Comparison of ENCODE assay signal across 34 mouse cellular contexts in the genomic region with DNA sequence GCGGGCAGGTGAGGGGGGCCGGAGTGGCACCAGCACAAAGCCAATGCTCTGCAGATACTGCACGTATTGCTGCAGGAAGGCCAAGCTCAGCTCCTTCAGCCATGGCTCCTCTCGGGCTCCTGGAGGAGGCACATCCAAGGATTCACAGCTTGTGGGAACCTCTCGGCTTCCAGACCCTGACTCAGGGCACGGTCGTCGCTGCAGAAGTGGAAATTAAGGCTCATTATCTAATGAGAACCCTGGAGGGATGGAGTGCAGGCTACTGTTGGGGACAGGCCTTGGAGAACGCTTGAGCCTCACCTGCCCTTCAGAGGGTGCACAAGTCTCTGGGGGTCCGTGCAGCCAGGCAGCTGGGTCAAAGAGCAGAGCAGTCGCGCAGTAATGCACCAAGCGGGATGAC.
"Had no signal": no experiment of that assay in that cellular context is flagged by ENCODE, and none has a peak within 500 bp of the region (broad histone marks: within the 10 kb centered on the region; RNA-seq: fewer than 3 reads in every experiment).

No protein-coding gene starts in this region.

- H3K9ac ChIP-seq: heart, embryonic 12.5 days; heart, embryonic 13.5 days; heart, embryonic 15.5 days; hindbrain, embryonic 12.5 days; hindbrain, embryonic 13.5 days; hindbrain, embryonic 14.5 days; hindbrain, embryonic 15.5 days; intestine, embryonic 15.5 days; kidney, embryonic 15.5 days had no signal

- H3K4me1 ChIP-seq: heart, embryonic 10.5 days; heart, embryonic 12.5 days; heart, embryonic 13.5 days; heart, embryonic 15.5 days; hindbrain, embryonic 10.5 days; hindbrain, embryonic 12.5 days; hindbrain, embryonic 13.5 days; hindbrain, embryonic 15.5 days; intestine, embryonic 15.5 days; kidney, embryonic 15.5 days had no signal

- H3K4me3 ChIP-seq: heart, embryonic 10.5 days; heart, embryonic 12.5 days; heart, embryonic 13.5 days; heart, embryonic 15.5 days; hindbrain, embryonic 10.5 days; hindbrain, embryonic 12.5 days; hindbrain, embryonic 13.5 days; hindbrain, embryonic 15.5 days; intestine, embryonic 15.5 days; kidney, embryonic 15.5 days; layer of hippocampus, adult 2 months had no signal

- ATAC-seq: hindbrain, embryonic 16.5 days; hindbrain, postnatal 0 days; inflammation-experienced regulatory T-cells, adult 6 months; intestine, embryonic 15.5 days; intestine, embryonic 16.5 days; intestine, postnatal 0 days had no signal

- H3K4me2 ChIP-seq: heart, embryonic 11.5 days; heart, embryonic 12.5 days; heart, embryonic 13.5 days; heart, embryonic 15.5 days; hindbrain, embryonic 12.5 days; hindbrain, embryonic 13.5 days; hindbrain, embryonic 14.5 days; hindbrain, embryonic 15.5 days; intestine, embryonic 15.5 days; kidney, embryonic 15.5 days had no signal

- H3K9me3 ChIP-seq: heart, embryonic 10.5 days; heart, embryonic 12.5 days; heart, embryonic 13.5 days; heart, embryonic 15.5 days; hindbrain, embryonic 10.5 days; hindbrain, embryonic 12.5 days; hindbrain, embryonic 13.5 days; hindbrain, embryonic 15.5 days; intestine, embryonic 15.5 days; kidney, embryonic 15.5 days had no signal

- H3K27ac ChIP-seq: heart, embryonic 10.5 days; heart, embryonic 13.5 days; heart, embryonic 15.5 days; hindbrain, embryonic 10.5 days; hindbrain, embryonic 12.5 days; hindbrain, embryonic 13.5 days; hindbrain, embryonic 14.5 days; hindbrain, embryonic 15.5 days; hindbrain, postnatal 0 days; intestine, embryonic 15.5 days; kidney, embryonic 15.5 days; kidney, postnatal 0 days; layer of hippocampus, adult 2 months had no signal

- H3K27me3 ChIP-seq: heart, embryonic 12.5 days; heart, embryonic 13.5 days; heart, embryonic 15.5 days; hindbrain, embryonic 12.5 days; hindbrain, embryonic 13.5 days; hindbrain, embryonic 15.5 days; intestine, embryonic 15.5 days; kidney, embryonic 15.5 days had no signal

- DNase-seq: heart, postnatal 10 days; heart, postnatal 14 days; heart, postnatal 36 days; heart, postnatal 4 days; kidney, adult 11 months; kidney, adult 18-20 months; kidney, adult 2 months; kidney, adult 8-10 months; kidney, adult 9 months; kidney, postnatal 10 days; kidney, postnatal 14 days; kidney, postnatal 36 days; kidney, postnatal 4 days; layer of hippocampus, adult 9-11 months; layer of hippocampus, postnatal 36 days had no signal
